Mouse (Mus musculus) MN1 (cell line): ENCODE results near the gene Vmn1r199.
"Not testable (repeated sequence)": the region's sequence is repeated elsewhere in the genome, so short reads cannot be mapped to it uniquely, and the experiment has no call there.

ENCODE experiments used
- DNase-seq: peaks from one replicate; pipeline ENCODE4 v3.0.0-alpha.2; 2016; ENCODE audit warnings: low spot score

Vmn1r199 gene

DNA sequence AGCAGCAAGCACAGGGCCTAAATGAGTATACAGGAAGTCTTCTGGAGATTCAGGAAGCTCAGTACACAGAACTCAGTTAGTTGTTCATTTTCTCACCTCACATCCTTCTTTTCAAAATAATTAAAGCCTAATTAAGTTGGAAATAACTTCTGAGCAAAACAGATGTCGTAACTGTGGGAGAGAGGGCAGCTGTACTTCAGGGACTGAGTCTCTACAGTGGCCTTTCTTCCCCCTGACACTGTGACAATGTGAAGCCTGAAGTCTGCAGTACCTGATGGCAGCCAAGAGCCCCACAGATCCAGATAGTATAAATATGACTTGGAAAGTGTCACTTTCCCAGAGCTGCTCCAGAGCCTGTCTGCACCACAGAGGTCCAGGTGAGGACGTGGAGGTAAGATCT lies at the start of gene Vmn1r199:
TSS of gene Vmn1r199 (plus strand) at position 301 of the 400 bp plus-strand sequence.
- no peak for DNase-seq

DNA sequence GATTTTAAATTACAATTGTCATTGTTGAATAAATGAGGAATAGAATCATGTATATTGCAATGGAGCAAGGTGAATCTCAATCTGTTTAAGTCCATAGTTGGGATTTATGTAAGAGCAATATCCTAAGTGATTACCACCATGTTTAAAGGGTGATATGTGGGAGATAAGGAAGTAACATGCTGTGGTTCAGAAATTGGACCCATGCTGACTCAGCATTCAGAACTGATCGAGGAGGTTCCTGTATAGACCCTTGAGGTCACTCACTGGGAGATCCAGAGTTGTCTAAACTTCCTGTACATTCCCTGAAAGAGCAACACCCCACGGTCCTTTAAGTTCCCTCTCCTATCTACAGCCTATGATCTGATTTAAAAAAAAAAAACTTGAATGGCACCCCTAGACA lies 46.3 kb upstream of the Vmn1r199 start:
- DNase-seq, result no peak

DNA sequence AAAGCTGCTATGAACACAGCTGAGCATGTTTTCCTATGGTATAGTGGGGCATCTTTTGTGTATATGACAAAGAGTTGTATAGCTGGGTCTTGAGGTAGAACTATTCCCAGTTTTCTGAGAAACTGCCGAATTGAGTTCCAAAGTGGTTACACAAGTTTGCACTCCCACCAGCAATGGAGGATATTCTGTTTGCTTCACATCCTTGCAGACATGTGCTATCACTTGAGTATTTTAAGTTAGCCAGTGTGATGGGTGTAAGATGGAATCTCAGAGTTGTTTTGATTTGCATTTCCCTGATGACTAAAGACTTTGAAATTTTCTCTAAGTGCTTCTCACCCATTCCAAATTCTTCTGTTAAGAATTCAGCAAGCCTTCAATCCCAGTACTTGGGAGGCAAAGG lies 44.1 kb upstream of the Vmn1r199 start:
- DNase-seq, result no peak

DNA sequence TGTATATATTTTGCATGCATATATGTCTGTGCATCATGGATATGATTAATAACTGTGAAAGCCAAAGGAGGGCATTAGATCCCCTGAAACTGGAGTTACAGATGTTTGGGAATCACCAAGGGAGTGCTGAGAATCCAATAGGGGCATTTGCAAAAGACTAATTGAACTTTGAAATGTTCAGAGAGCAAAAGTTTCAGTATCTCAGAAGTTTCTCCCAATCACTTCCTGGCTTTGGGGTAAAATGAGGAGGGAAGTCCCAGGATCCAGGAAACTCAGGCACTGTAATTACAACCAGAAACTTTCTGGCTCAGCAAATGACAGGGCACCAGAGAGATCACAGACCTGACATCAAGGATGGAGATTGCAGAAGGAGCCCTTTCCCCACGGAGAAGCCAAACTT lies 29.6 kb upstream of the Vmn1r199 start, which contains the start of gene Vmn1r198:
TSS of gene Vmn1r198 (plus strand) at position 301 of the 400 bp plus-strand sequence.
- no peak for DNase-seq

DNA sequence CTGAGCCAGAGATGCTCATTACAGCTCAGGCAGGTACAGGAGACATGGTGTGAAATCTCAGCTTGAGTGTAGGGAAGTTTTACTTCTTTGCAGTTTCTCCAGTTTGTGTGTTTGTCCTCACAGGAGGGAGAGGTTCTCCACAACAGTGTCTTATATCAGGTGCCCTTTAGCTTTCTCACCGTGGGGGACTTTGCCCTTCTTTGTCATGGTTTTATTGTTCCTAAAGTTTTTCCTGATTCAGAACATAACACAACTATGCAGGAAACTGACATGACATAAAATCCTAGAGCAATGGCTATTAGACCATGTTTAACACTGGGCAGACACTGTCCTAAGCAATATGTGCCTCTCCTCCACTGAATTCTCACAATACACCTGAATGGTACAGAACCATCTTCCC lies 28.8 kb upstream of the Vmn1r199 start:
- no peak for DNase-seq

DNA sequence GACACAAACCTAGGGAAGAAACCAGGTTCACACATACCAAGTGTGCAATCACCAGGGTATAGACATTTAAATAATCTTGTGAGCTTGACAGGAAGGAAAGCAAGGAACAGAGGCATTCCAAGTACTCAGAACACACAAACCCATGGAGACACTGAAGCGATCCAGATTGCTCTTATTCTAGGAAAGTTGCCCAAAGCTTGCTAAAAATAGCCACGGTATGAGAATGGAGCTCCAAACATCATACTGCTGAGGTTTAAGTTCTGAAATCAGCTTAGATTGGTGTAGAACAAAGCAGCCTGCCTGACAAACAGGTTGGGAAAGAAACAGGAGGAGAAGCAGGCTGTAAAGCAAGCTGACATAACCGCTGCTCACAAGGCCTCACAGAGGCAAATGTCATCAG lies 1.5 kb downstream of the Vmn1r199 start:
- DNase-seq, result not testable (repeated sequence)

DNA sequence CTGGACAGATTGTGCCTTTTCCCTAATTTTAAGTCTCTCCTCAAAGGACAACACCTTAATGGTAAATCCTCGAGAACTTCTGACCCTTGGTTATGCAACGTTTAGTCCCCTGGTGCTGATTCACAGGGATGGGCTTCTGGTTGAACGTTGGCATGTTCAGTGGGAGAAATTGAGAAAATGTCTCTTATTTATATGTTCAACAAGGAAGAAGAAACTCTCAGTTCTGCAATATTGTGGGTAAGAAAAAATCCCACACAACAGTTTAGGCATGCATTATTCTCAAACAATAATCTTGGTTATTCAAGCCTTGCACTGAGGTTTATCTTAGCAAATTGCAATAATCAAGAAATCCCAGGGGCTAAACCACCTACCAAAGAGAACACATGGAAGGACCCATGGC lies 3.8 kb downstream of the Vmn1r199 start:
- DNase-seq, result no peak

DNA sequence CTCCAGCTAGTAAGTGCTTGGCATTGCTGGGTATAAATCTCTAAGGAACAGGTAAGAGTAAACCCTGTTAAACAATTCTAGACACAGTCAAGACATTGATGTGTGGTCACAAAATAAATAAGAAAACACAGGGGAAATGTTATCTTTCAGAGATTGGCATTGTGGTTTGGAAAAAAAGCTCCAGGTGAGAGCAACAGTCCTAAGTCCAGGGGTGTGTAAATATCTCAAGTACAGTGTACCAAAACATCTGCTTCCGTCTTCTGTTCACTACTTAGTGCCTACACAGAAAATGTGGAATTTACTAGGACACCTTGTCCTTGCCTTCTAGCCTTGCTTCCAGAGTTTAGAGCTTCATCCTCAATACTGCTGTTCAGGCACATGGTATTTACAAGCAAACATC lies 7.4 kb downstream of the Vmn1r199 start:
- DNase-seq, result no peak

DNA sequence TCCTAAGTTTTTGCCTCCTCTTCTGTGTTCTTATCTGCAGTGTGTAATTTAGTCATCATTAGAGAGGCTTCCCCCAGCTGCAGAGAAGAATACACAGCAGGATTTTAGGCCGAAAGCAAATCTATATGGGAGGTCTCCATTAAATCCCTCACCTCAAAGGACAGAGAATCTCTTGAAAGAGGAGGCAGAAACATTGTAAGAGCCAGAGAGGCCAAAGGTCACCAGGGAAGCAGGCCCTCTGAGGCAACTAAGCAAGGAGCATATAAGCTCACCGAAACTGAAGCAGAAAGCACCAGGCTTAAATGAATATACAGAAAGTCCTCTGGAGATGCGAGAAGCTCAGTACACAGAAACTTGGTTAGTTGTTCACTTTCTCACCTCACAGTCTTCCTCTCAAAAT lies 10.5 kb downstream of the Vmn1r199 start, which contains the start of gene Vmn1r200:
TSS of gene Vmn1r200 (plus strand) at position 301 of the 400 bp plus-strand sequence.
- no peak for DNase-seq

DNA sequence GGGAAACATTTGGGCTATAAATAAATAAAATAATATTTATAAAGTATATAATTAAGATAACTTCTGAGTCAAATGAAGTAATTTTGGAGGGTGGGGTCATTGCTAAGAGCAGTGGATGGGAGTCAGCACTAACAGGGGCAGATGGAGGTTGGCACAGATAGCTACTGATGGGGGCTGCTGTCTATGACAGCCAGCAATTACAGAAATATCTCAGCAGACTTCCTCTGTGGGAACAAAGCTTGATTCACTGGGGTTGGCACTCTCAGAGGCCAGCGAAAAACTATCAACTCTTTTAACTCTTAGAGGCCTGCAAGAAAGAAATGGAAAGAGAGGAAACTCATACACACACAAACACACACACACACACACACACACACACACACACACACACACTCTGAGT lies 23.4 kb downstream of the Vmn1r199 start:
- no peak for DNase-seq
